Mouse (Mus musculus) cortical plate, adult 2 months (tissue): ENCODE results near the gene Psmc3ip.

Source experiments
- CTCF ChIP-seq: fragments of 200-500 bp; IDR thresholded peaks from 2 replicates; pipeline ENCODE4 v1.5.1; 2011; ENCODE audit warnings: mild to moderate bottlenecking, control low read depth, low read length; ENCODE audit not compliant: insufficient read depth; ENCODE audit errors: extremely low read depth
- POLR2A ChIP-seq: fragments of 200-500 bp; IDR thresholded peaks from 2 replicates; pipeline ENCODE4 v1.6.1; 2011; ENCODE audit warnings: mild to moderate bottlenecking, low read length, control low read depth; ENCODE audit not compliant: insufficient read depth; ENCODE audit errors: extremely low read depth

DNA sequence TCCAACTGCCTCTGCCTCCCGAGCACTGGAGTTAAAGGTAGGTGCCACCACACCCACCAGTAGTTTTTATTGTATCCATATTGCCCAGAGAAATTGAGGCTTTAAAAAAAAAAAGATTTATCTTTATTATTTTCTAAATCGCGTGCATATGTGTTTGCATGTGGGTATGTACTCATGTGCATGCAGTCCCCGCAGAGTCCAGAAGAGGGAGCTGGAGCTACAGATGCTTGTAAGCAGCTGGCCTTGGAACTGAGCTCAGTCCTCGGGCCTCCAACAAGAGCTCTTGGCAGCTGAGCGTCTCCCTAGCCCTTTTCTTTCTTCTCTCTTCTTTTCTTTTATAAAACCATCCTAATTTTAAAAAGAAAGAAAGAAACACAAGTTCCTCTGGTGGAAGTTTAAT lies 36.5 kb upstream of the Psmc3ip start:
- TF ChIP-seq CTCF (peak; percentile 13; the same call in 1 of the 2 replicates), POLR2A (no peak)
